Mouse (Mus musculus) intestine, postnatal 0 days (tissue): ENCODE data around the gene Tomm5. TPM values are rescaled to one million over a fixed set of nuclear protein-coding genes. Genes with fewer than 3 reads are reported as not detected.
A peak's percentile ranks its signal among the peaks of the same experiment; 100 is the strongest.
"Not testable (repeated sequence)": the region's sequence is repeated elsewhere in the genome, so short reads cannot be mapped to it uniquely, and the experiment has no call there.

Experiments
- ATAC-seq: fragments of 200-750 bp; cut with Nextera tagmentation; 2 replicates; pipeline ENCODE4 v1.8.0; 2017; ENCODE audit warnings: mild to moderate bottlenecking, moderate TSS enrichment, moderate library complexity
- H3K27ac ChIP-seq: fragments of 300-500 bp; sonication (generic); 2 replicates; pipeline ENCODE4 v1.5.1; 2014; ENCODE audit warnings: mild to moderate bottlenecking, low read depth, low read length, moderate library complexity
- H3K27me3 ChIP-seq: fragments of 300-500 bp; sonication (generic); replicated peaks from 2 replicates; pipeline ENCODE4 v1.6.1; 2014; ENCODE audit warnings: low read length, mixed read lengths; ENCODE audit not compliant: control insufficient read depth, insufficient read depth
- H3K36me3 ChIP-seq: fragments of 300-500 bp; sonication (generic); 2 replicates; pipeline ENCODE4 v1.6.1; 2014; ENCODE audit warnings: mild to moderate bottlenecking, moderate library complexity; ENCODE audit not compliant: control insufficient read depth, insufficient read depth
- H3K4me1 ChIP-seq: fragments of 300-500 bp; sonication (generic); replicated peaks from 2 replicates; pipeline ENCODE4 v1.6.1; 2014; ENCODE audit warnings: antibody characterized with exemption, low read length, mixed read lengths; ENCODE audit not compliant: control insufficient read depth, insufficient read depth
- H3K4me2 ChIP-seq: fragments of 300-500 bp; sonication (generic); replicated peaks from 2 replicates; pipeline ENCODE4 v1.6.1; 2014; ENCODE audit warnings: low read depth, mild to moderate bottlenecking, moderate library complexity
- H3K4me3 ChIP-seq: fragments of 300-500 bp; sonication (generic); 2 replicates; pipeline ENCODE4 v1.5.1; 2014; ENCODE audit warnings: low read depth, low read length
- H3K9ac ChIP-seq: fragments of 300-500 bp; sonication (generic); 2 replicates; pipeline ENCODE4 v1.6.1; 2014; ENCODE audit warnings: mild to moderate bottlenecking, low read depth, low read length
- H3K9me3 ChIP-seq: fragments of 300-500 bp; sonication (generic); 2 replicates; pipeline ENCODE4 v1.6.1; 2016; ENCODE audit warnings: mixed run types; ENCODE audit not compliant: control insufficient read depth
- CTCF ChIP-seq: sonication (generic); IDR thresholded peaks from 2 replicates; pipeline ENCODE4 v1.5.1; 2016; ENCODE audit warnings: low read depth, mild to moderate bottlenecking, control low read depth, antibody characterized with exemption, moderate library complexity
- WGBS: fragments of 180-500 bp; shearing (Covaris S2); extraction: QIAGEN DNeasy Blood & Tissue Kit; methylation state at CpG from one replicate; pipeline ENCODE4 v1.1.7; 2014; 5-methylcytosine and 5-hydroxymethylcytosine counted together
- polyA plus RNA-seq: library from polyadenylated mRNA; unstranded; fragments of >200 nt; fragmentation: Nextera tagmentation; extraction: Ambion mirVana; gene quantifications from 2 replicates; pipeline ENCODE4 v1.2.1, GENCODE M21; 2015

The Tomm5 gene
- polyA plus RNA-seq, 1 experiment from 2014 or later: 274 TPM

DNA sequence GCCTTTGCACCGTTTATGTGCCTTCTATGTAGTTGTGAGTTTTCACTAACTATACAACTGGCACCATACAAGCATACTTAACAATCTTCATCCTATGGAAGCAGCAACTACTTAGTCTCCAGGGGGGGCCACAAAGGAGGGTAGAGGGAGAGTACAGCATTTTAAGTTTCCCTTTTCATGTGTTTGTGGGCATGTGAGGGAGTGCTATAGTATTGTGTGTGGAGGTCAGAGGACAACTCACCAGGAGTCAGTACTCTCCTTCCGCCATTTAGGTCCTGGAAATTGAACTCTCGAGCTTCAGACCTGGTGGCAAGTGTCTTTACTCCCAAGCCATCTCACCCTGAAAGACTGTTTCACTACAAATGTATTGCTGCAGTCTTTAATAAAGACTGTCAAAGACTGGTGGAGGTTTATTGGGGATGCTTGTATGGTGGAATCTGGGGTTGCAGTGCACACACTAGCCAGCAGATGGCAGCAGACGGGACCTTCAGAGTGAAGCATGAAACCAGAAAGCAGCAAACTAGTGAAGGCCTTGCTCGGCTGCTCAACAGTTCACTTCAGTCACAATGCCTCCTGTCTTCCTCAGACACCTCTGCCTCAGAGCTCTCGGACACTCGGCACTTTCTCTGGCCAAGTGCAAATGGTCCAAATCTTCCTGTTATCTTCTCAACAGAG is 10.6 kb downstream of the Tomm5 start:
- no peak overlapping the region for H3K9ac ChIP-seq
- no peak overlapping the region for H3K4me2 ChIP-seq
- no peak for ATAC-seq
- 26% methylated on average over 7 of the region's 7 CpGs for WGBS
- peak; percentile 97 for TF ChIP-seq CTCF
- H3K9me3 ChIP-seq: no peaks in the 10 kb centered on the region
- H3K4me1 ChIP-seq: no peaks in the 10 kb centered on the region
- H3K4me3 ChIP-seq: no peak overlapping the region
- H3K27me3 ChIP-seq: no peaks in the 10 kb centered on the region
- no peak overlapping the region for H3K27ac ChIP-seq
- no peaks in the 10 kb centered on the region for H3K36me3 ChIP-seq

DNA sequence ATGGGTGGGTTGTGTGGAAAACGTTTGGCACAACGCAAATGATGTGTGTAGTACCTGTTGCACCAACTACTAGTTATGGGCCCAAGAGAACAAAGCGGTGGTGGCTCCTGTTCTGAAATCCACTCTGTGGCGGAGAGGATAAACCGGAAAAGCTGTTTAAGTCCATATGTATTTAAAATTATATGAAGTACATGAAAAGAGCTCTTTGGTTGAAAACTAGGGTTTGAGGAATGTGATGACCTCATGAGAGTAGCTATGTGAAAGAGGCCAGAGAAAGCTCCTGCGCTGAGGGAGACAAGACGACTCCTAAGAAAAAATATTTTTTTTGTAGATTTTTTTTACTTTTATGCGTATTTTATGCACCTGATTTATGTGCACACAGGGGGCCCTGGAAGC is 23.0 kb downstream of the Tomm5 start:
- Histone ChIP-seq H3K9ac (no peak overlapping the region), H3K27ac (no peak overlapping the region; the same call in 1 of the 2 replicates), H3K9me3 (no peaks in the 10 kb centered on the region), H3K4me3 (peak overlapping the region; percentile 85), H3K4me1 (no peaks in the 10 kb centered on the region), H3K36me3 (no peaks in the 10 kb centered on the region), H3K27me3 (no peaks in the 10 kb centered on the region), H3K4me2 (peak overlapping the region; percentile 97)
- 42% methylated on average over 8 of the region's 8 CpGs for WGBS
- ATAC-seq: no peak
- no peak for TF ChIP-seq CTCF

- TF ChIP-seq CTCF: no peak
- peak; percentile 92 for ATAC-seq
- Histone ChIP-seq H3K9ac (peak within 1 kb of the TSS; percentile 72), H3K27me3 (no peaks in the 10 kb centered on the region), H3K9me3 (no peaks in the 10 kb centered on the region), H3K4me3 (peak within 1 kb of the TSS; percentile 85), H3K27ac (peak within 1 kb of the TSS; percentile 60), H3K4me2 (peak within 1 kb of the TSS; percentile 97), H3K4me1 (no peaks in the 10 kb centered on the region), H3K36me3 (no peaks in the 10 kb centered on the region)
- WGBS: under 1% methylated on average over 77 of the region's 77 CpGs
Observed at GRCm38 (mm10) chr4:45084021-45084894, 23.7 kb downstream of the Tomm5 start, which contains the start of gene Fbxo10. Fbxo10 (minus strand) TSS chr4:45084604.

DNA sequence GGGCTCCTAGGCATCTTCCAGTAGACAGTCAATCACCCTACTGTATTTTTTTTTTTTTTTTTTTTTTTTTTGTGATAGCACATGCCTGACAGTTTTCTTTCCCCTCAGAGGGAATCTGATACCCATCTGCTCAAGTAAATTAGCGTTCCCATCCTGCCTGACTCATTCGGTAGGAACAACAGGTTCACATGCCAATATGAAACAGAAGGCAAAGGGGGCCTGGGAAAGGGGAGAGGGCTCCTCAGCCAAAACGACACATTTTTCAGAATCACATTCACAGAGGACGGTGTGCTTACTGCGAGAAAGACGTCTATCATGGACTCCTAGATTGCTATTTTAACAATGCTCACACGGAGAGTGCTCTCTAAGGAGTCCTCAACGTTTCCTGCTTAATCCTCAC is 24.4 kb downstream of the Tomm5 start:
- H3K4me2 ChIP-seq: peak overlapping the region; percentile 97
- ATAC-seq: no peak
- no peaks in the 10 kb centered on the region for H3K4me1 ChIP-seq
- H3K9me3 ChIP-seq: no peaks in the 10 kb centered on the region
- H3K27me3 ChIP-seq: no peaks in the 10 kb centered on the region
- WGBS: 15% methylated on average over 8 of the region's 8 CpGs
- H3K27ac ChIP-seq: no peak overlapping the region
- TF ChIP-seq CTCF: no peak
- peak overlapping the region; percentile 85 for H3K4me3 ChIP-seq
- no peaks in the 10 kb centered on the region for H3K36me3 ChIP-seq
- peak overlapping the region; percentile 72 for H3K9ac ChIP-seq

GRCm38 (mm10) chr4:45082951-45083350 is 25.0 kb downstream of the Tomm5 start:
- Histone ChIP-seq H3K9ac (no peak overlapping the region), H3K27ac (no peak overlapping the region), H3K27me3 (no peaks in the 10 kb centered on the region), H3K36me3 (no peaks in the 10 kb centered on the region), H3K4me2 (0 out of 2 replicates have a peak overlapping the region, but pooled peaks have one; percentile 97), H3K4me3 (no peak overlapping the region), H3K4me1 (no peaks in the 10 kb centered on the region), H3K9me3 (no peaks in the 10 kb centered on the region)
- 71% methylated on average over 9 of the region's 9 CpGs for WGBS
- no peak for ATAC-seq
- no peak for TF ChIP-seq CTCF

GRCm38 (mm10) chr4:45081041-45081440 is 26.9 kb downstream of the Tomm5 start:
- not testable (repeated sequence) for H3K27ac ChIP-seq, H3K4me2 ChIP-seq, H3K9ac ChIP-seq, H3K9me3 ChIP-seq, H3K4me1 ChIP-seq, ATAC-seq, H3K27me3 ChIP-seq, H3K4me3 ChIP-seq, H3K36me3 ChIP-seq
- 86% methylated on average over 4 of the region's 4 CpGs for WGBS
